Mouse (Mus musculus) kidney, adult 18-20 months (tissue): Measurements from ENCODE around the gene Zik1.

Experiments used
- DNase-seq: peaks from one replicate; pipeline ENCODE4 v3.0.0; 2021

The Zik1 gene

GRCm38 (mm10) chr7:10494786-10495521, at the start of gene Zik1:
Gene Zik1 (minus strand): TSS chr7:10495394.
- peak; percentile 54 for DNase-seq

- DNase-seq = no peak
Measured at GRCm38 (mm10) chr7:10495578-10495977, 384 bp upstream of the Zik1 start.

DNA sequence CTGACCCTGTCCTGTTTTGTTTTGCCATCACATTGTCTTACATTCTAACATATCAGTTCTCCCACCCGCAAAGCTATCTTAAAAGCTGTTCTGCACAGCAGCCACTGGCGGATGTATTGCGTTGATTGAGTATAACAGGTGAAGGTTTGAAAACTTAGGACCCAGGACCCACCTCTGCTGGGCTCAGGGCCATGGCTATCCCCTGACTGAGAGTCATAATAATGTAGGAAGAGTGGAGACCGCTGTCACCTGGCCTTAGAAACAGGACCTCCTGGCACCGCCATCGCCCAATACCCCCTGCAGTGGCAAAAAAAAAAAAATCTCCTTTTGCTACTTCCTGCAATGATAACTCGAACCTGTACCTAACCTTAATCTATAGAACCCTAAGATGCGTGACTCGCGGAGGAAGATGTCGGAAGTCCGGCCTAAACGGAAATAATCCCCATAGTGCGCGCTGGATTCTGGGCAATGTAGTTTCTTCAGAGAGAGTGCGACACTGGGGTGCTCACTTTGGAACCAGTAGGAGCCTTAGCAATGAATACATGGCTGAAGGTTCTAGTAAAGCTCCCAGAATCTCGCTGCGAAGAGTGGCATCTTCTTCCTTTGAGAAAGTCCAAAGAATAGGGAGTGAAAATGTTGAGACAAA, 14.5 kb downstream of the Zik1 start:
- DNase-seq = no peak

- DNase-seq = no peak
Measured at GRCm38 (mm10) chr7:10479813-10480212, 15.4 kb downstream of the Zik1 start.

- no peak for DNase-seq
Measured at GRCm38 (mm10) chr7:10458166-10458565, 37.0 kb downstream of the Zik1 start.

GRCm38 (mm10) chr7:10443031-10443430, 52.2 kb downstream of the Zik1 start, which contains the start of gene Vmn1r67:
Gene Vmn1r67 (plus strand): TSS chr7:10443331.
- no peak for DNase-seq
